Comparison of ENCODE assay signal across 25 mouse cellular contexts in the genomic region with DNA sequence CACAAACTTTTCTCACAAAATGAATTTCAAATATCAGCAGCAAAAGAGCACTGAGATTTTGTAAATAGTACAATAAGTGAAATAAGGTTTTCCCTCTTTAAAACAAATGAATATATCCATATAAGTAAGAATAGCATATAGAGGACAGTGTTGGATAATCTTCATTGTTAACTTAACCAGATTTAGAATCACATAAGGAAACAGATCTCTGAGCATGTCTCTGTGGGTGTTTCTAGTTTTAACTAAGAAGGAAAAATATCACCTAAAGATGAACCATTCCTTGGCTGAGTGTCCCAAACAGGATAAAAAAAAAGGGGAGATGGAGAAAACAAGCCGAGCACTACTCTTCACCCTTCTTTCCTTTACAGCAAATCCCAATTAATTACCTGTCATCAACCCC.
"Had no signal": no experiment of that assay in that cellular context is flagged by ENCODE, and none has a peak within 500 bp of the region (broad histone marks: within the 10 kb centered on the region; RNA-seq: fewer than 3 reads in every experiment).

No protein-coding gene starts in this region.

- DNase-seq: gastrocnemius, postnatal 14 days; gastrocnemius, postnatal 36 days; heart, adult 18-20 months; heart, postnatal 10 days; heart, postnatal 4 days; kidney, adult 11 months; kidney, adult 2 months; kidney, adult 9 months; kidney, postnatal 25 days; kidney, postnatal 4 days had no signal

- ATAC-seq: hindbrain, postnatal 0 days; intestine, embryonic 16.5 days; liver, embryonic 12.5 days had no signal

- H3K27ac ChIP-seq: heart, embryonic 10.5 days; hindbrain, embryonic 10.5 days; hindbrain, embryonic 12.5 days; hindbrain, embryonic 15.5 days; hindbrain, postnatal 0 days; kidney, embryonic 15.5 days; kidney, postnatal 0 days; layer of hippocampus, adult 2 months; left cerebral cortex, adult 2 months; limb, embryonic 13.5 days; limb, embryonic 15.5 days; liver, embryonic 12.5 days; liver, embryonic 14.5 days had no signal

- H3K27me3 ChIP-seq: heart, embryonic 12.5 days; hindbrain, embryonic 12.5 days; hindbrain, embryonic 15.5 days; kidney, embryonic 15.5 days; limb, embryonic 13.5 days; limb, embryonic 15.5 days; liver, embryonic 12.5 days had no signal

- H3K36me3 ChIP-seq: heart, embryonic 10.5 days; heart, embryonic 12.5 days; hindbrain, embryonic 10.5 days; hindbrain, embryonic 12.5 days; hindbrain, embryonic 15.5 days; kidney, embryonic 15.5 days; limb, embryonic 13.5 days; limb, embryonic 15.5 days; liver, embryonic 12.5 days had no signal

- H3K9me3 ChIP-seq: heart, embryonic 10.5 days; heart, embryonic 12.5 days; hindbrain, embryonic 10.5 days; hindbrain, embryonic 12.5 days; hindbrain, embryonic 15.5 days; kidney, embryonic 15.5 days; limb, embryonic 13.5 days; limb, embryonic 15.5 days; liver, embryonic 12.5 days had no signal

- H3K4me2 ChIP-seq: heart, embryonic 12.5 days; hindbrain, embryonic 12.5 days; hindbrain, embryonic 15.5 days; kidney, embryonic 15.5 days; limb, embryonic 13.5 days; limb, embryonic 15.5 days; liver, embryonic 12.5 days had no signal

- H3K9ac ChIP-seq: heart, embryonic 12.5 days; hindbrain, embryonic 12.5 days; hindbrain, embryonic 15.5 days; kidney, embryonic 15.5 days; limb, embryonic 13.5 days; limb, embryonic 15.5 days; liver, embryonic 12.5 days; liver, embryonic 14.5 days had no signal

- H3K4me3 ChIP-seq: heart, embryonic 10.5 days; heart, embryonic 12.5 days; hindbrain, embryonic 10.5 days; hindbrain, embryonic 12.5 days; hindbrain, embryonic 15.5 days; kidney, embryonic 15.5 days; layer of hippocampus, adult 2 months; left cerebral cortex, adult 2 months; limb, embryonic 13.5 days; limb, embryonic 15.5 days; liver, embryonic 12.5 days had no signal

- H3K4me1 ChIP-seq: heart, embryonic 10.5 days; heart, embryonic 12.5 days; hindbrain, embryonic 10.5 days; hindbrain, embryonic 12.5 days; hindbrain, embryonic 15.5 days; kidney, embryonic 15.5 days; limb, embryonic 13.5 days; limb, embryonic 15.5 days; liver, embryonic 12.5 days had no signal
